24 mouse cellular contexts compared by ENCODE assay signal in genomic region chr6:110785497-110785928, GRCm38 (mm10).
A peak's percentile ranks its signal among the peaks of the same experiment; 100 is the strongest.
DNase-seq lines count a peak whose midpoint lies in the region; ATAC-seq lines count a peak whose summit lies in the region.
"Had no signal": no experiment of that assay in that cellular context is flagged by ENCODE, and none has a peak within 500 bp of the region (broad histone marks: within the 10 kb centered on the region; RNA-seq: fewer than 3 reads in every experiment).

No protein-coding gene starts in this region.

- peaks cover 9% of the 10 kb centered on the region for H3K4me1 ChIP-seq in hindbrain, embryonic 10.5 days (replicated peaks)
- no peaks in the 10 kb centered on the region for H3K4me1 ChIP-seq in hindbrain, embryonic 16.5 days (ENCODE audit: control insufficient read depth, insufficient read depth, low read depth, low read length)
- no peaks in the 10 kb centered on the region for H3K4me1 ChIP-seq in neural tube, embryonic 11.5 days (ENCODE audit: control insufficient read depth, insufficient read depth, low read length)
- no peaks in the 10 kb centered on the region; the same call in 1 of the 2 replicates for H3K4me1 ChIP-seq in neural tube, embryonic 15.5 days
- peaks cover 4% of the 10 kb centered on the region; the same call in 1 of the 2 replicates for H3K4me1 ChIP-seq in forebrain, embryonic 16.5 days (replicated peaks; ENCODE audit: control insufficient read depth, insufficient read depth, low read length)
- H3K4me1 ChIP-seq: intestine, embryonic 15.5 days had no signal

- H3K36me3 ChIP-seq in hindbrain, embryonic 10.5 days, result no peaks in the 10 kb centered on the region
- H3K36me3 ChIP-seq in hindbrain, embryonic 16.5 days (ENCODE audit: control insufficient read depth, insufficient read depth, low read length), result no peaks in the 10 kb centered on the region
- no peaks in the 10 kb centered on the region for H3K36me3 ChIP-seq in neural tube, embryonic 11.5 days (ENCODE audit: control insufficient read depth, insufficient read depth, low read length)
- H3K36me3 ChIP-seq in neural tube, embryonic 15.5 days, result no peaks in the 10 kb centered on the region
- H3K36me3 ChIP-seq in forebrain, embryonic 16.5 days (ENCODE audit: control insufficient read depth, insufficient read depth), result no peaks in the 10 kb centered on the region
- H3K36me3 ChIP-seq: G1E; hindbrain, embryonic 13.5 days; intestine, embryonic 15.5 days had no signal

- 0 out of 2 replicates have a peak overlapping the region, but pooled peaks have one; percentile 40 for H3K27ac ChIP-seq in hindbrain, embryonic 10.5 days
- H3K27ac ChIP-seq in hindbrain, embryonic 16.5 days (ENCODE audit: low read depth, low read length), result no peak overlapping the region
- no peak overlapping the region for H3K27ac ChIP-seq in neural tube, embryonic 11.5 days (ENCODE audit: low read depth, low read length)
- no peak overlapping the region for H3K27ac ChIP-seq in neural tube, embryonic 15.5 days (replicated peaks)
- H3K27ac ChIP-seq in forebrain, embryonic 16.5 days (ENCODE audit: low read length), result no peak overlapping the region
- H3K27ac ChIP-seq: hindbrain, embryonic 13.5 days; intestine, embryonic 15.5 days; macrophage had no signal

- H3K9ac ChIP-seq in hindbrain, embryonic 16.5 days (ENCODE audit: low read depth, low read length), result no peak overlapping the region
- no peak overlapping the region for H3K9ac ChIP-seq in neural tube, embryonic 11.5 days (ENCODE audit: low read length)
- no peak overlapping the region for H3K9ac ChIP-seq in neural tube, embryonic 15.5 days (replicated peaks)
- no peak overlapping the region for H3K9ac ChIP-seq in forebrain, embryonic 16.5 days (replicated peaks; ENCODE audit: low read depth, low read length)
- H3K9ac ChIP-seq: hindbrain, embryonic 13.5 days; intestine, embryonic 15.5 days had no signal

- 31% methylated on average over 1 of the region's 1 CpGs for WGBS in hindbrain, embryonic 10.5 days
- WGBS in hindbrain, embryonic 16.5 days, result 29% methylated on average over 1 of the region's 1 CpGs
- WGBS in neural tube, embryonic 11.5 days, result 17% methylated on average over 1 of the region's 1 CpGs
- 6% methylated on average over 1 of the region's 1 CpGs for WGBS in neural tube, embryonic 15.5 days
- 0% methylated on average over 1 of the region's 1 CpGs for WGBS in forebrain, embryonic 16.5 days

- H3K4me3 ChIP-seq in hindbrain, embryonic 10.5 days, result no peak overlapping the region
- no peak overlapping the region for H3K4me3 ChIP-seq in hindbrain, embryonic 16.5 days (ENCODE audit: low read length)
- H3K4me3 ChIP-seq in neural tube, embryonic 11.5 days (ENCODE audit: low read depth, low read length), result no peak overlapping the region
- no peak overlapping the region for H3K4me3 ChIP-seq in neural tube, embryonic 15.5 days (replicated peaks)
- no peak overlapping the region for H3K4me3 ChIP-seq in forebrain, embryonic 16.5 days (replicated peaks; ENCODE audit: low read length)
- H3K4me3 ChIP-seq: hindbrain, embryonic 13.5 days; intestine, embryonic 15.5 days had no signal

- H3K4me2 ChIP-seq in hindbrain, embryonic 16.5 days (ENCODE audit: low read length), result no peak overlapping the region
- H3K4me2 ChIP-seq in neural tube, embryonic 11.5 days (ENCODE audit: low read depth), result no peak overlapping the region
- H3K4me2 ChIP-seq in neural tube, embryonic 15.5 days, result no peak overlapping the region
- H3K4me2 ChIP-seq in forebrain, embryonic 16.5 days (ENCODE audit: low read length), result no peak overlapping the region
- H3K4me2 ChIP-seq: heart, embryonic 11.5 days; hindbrain, embryonic 13.5 days; intestine, embryonic 15.5 days had no signal

- DNase-seq in hindbrain, embryonic 10.5 days (ENCODE audit: low spot score), result no peak
- no peak for DNase-seq in neural tube, embryonic 11.5 days (ENCODE audit: low spot score)
- DNase-seq in heart, postnatal 4 days, result no peak
- no peak for DNase-seq in kidney, postnatal 10 days
- DNase-seq: adrenal gland, adult 8-10 months; cerebellum, adult 18-20 months; cerebellum, postnatal 36 days; gastrocnemius, postnatal 10 days; kidney, adult 8-10 months; kidney, postnatal 14 days; thymus, adult 18-20 months; thymus, postnatal 4 days had no signal

- H3K9me3 ChIP-seq in hindbrain, embryonic 10.5 days, result no peaks in the 10 kb centered on the region
- no peaks in the 10 kb centered on the region for H3K9me3 ChIP-seq in hindbrain, embryonic 16.5 days (ENCODE audit: control insufficient read depth, low read length)
- no peaks in the 10 kb centered on the region for H3K9me3 ChIP-seq in neural tube, embryonic 11.5 days (ENCODE audit: control insufficient read depth, low read length)
- H3K9me3 ChIP-seq in neural tube, embryonic 15.5 days (replicated peaks), result no peaks in the 10 kb centered on the region
- H3K9me3 ChIP-seq in forebrain, embryonic 16.5 days (ENCODE audit: control insufficient read depth, low read length), result no peaks in the 10 kb centered on the region
- H3K9me3 ChIP-seq: hindbrain, embryonic 13.5 days; intestine, embryonic 15.5 days had no signal

- ATAC-seq in hindbrain, embryonic 16.5 days, result no peak
- ATAC-seq in neural tube, embryonic 11.5 days (ENCODE audit: insufficient read depth, low FRiP score, low TSS enrichment), result peak; percentile 45; the same call in 1 of the 2 replicates
- ATAC-seq in neural tube, embryonic 15.5 days (ENCODE audit: low FRiP score), result no peak
- peak; percentile 72; the same call in 1 of the 2 replicates for ATAC-seq in forebrain, embryonic 16.5 days
- ATAC-seq: activated CD4-positive, CD25-positive, alpha-beta regulatory T cell, adult 4 months; CD4-positive, CD25-positive, alpha-beta regulatory T cell, adult 4 months; intestine, embryonic 15.5 days; lung, postnatal 0 days; Patski had no signal

- H3K27me3 ChIP-seq in hindbrain, embryonic 10.5 days (ENCODE audit: insufficient read depth, poor library complexity, severe bottlenecking), result no peaks in the 10 kb centered on the region
- H3K27me3 ChIP-seq in hindbrain, embryonic 16.5 days (replicated peaks; ENCODE audit: control insufficient read depth, insufficient read depth, low read length), result no peaks in the 10 kb centered on the region
- no peaks in the 10 kb centered on the region for H3K27me3 ChIP-seq in neural tube, embryonic 11.5 days (ENCODE audit: control insufficient read depth, insufficient read depth, low read length)
- no peaks in the 10 kb centered on the region for H3K27me3 ChIP-seq in neural tube, embryonic 15.5 days (replicated peaks)
- no peaks in the 10 kb centered on the region for H3K27me3 ChIP-seq in forebrain, embryonic 16.5 days (replicated peaks; ENCODE audit: control insufficient read depth, insufficient read depth, low read length)
- H3K27me3 ChIP-seq: hindbrain, embryonic 13.5 days; intestine, embryonic 15.5 days; Patski had no signal

Comparison
In these comparisons a context has a peak if more than half of its experiments do, and no peak if none do; other contexts are left out.
1. ATAC-seq: peak in neural tube, embryonic 11.5 days (single experiment) and forebrain, embryonic 16.5 days (single experiment); none in hindbrain, embryonic 16.5 days (single experiment) and neural tube, embryonic 15.5 days (single experiment).